Mouse (Mus musculus) embryonic fibroblast, embryonic 13.5 days (primary cell): ENCODE data around the gene As3mt.

Source experiments
- CTCF ChIP-seq: IDR thresholded peaks from 2 replicates; pipeline ENCODE4 v1.5.1; 2011; ENCODE audit warnings: mild to moderate bottlenecking, control low read depth, low read length, moderate library complexity, borderline replicate concordance; ENCODE audit not compliant: insufficient read depth
- POLR2A ChIP-seq: IDR thresholded peaks from 2 replicates; pipeline ENCODE4 v1.6.1; 2011; ENCODE audit warnings: low read depth, mild to moderate bottlenecking, control low read depth, low read length, moderate library complexity

DNA sequence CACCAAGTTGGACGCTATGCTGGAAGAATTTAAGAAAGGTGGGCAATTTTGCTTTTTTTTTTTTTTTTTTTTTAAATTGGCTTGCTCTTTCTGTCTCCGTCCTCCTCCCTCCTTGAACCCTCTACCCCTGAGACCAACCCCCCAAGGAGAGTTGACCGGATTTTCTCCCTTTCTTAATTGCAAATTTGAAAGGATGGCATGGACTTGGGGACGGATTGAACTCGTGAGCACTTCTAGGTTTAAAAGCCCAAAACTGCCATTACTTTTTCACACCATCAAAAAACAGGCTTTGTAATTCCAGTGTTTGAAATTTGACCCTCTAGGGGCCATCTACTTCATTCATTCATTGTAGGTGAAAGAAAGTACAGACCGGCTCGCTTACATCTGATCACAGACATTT, 56.1 kb downstream of the As3mt start:
- TF ChIP-seq POLR2A (no peak), CTCF (no peak)
